ENCODE assay signal across 10 mouse cellular contexts in the genomic region with DNA sequence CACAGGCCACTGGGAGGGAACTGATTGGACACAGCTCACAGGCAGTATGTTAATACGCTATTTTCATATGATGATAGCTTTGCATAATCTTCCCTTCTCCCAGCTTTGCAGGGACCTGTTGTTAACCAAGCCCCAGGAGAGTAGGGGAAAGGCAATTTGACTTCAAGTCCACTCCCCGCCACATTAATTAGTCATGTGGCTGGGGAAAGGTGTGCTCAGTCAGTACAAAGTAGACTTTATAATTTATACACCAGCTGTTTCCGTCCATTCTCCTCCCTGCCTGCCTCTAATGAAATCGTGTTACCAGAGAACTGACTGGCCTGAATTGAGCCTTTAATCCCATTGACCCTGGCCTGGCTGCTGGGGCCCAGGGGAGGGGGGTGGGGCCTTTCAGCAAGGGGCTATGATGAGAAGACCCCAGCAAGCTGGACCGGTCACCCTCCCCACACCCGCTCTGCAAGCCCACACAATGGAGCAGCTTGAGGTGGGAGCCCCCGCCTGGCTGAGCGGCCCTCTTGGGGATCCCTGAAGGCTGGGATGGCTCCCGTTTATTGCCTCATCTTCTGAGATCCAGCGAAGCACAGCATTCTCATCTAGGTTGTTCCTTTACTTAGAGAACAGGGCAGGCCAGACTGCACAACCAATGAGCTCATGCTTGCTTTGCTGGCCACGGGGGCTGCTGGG. TPM values are rescaled to one million over a fixed set of nuclear protein-coding genes. Genes with fewer than 3 reads are reported as not detected.
DNase-seq lines count a peak whose midpoint lies in the region; ATAC-seq and TF ChIP-seq lines count a peak whose summit lies in the region.
"Had no signal": no experiment of that assay in that cellular context is flagged by ENCODE, and none has a peak within 500 bp of the region (broad histone marks: within the 10 kb centered on the region; RNA-seq: fewer than 3 reads in every experiment).

No protein-coding gene starts in this region.

- H3K4me1 ChIP-seq in forebrain, embryonic 11.5 days (replicated peaks; ENCODE audit: control insufficient read depth, insufficient read depth, low read length), result peaks cover 25% of the 10 kb centered on the region
- H3K4me1 ChIP-seq in forebrain, postnatal 0 days (ENCODE audit: insufficient read depth), result peaks cover 12% of the 10 kb centered on the region
- peaks cover 21% of the 10 kb centered on the region for H3K4me1 ChIP-seq in hindbrain, embryonic 16.5 days (ENCODE audit: control insufficient read depth, insufficient read depth, low read depth, low read length)
- H3K4me1 ChIP-seq in midbrain, embryonic 16.5 days (ENCODE audit: control insufficient read depth, insufficient read depth, low read length), result peaks cover 24% of the 10 kb centered on the region

- H3K9me3 ChIP-seq in forebrain, embryonic 11.5 days (ENCODE audit: control insufficient read depth, low read length), result no peaks in the 10 kb centered on the region; the same call in 1 of the 2 replicates
- H3K9me3 ChIP-seq in forebrain, postnatal 0 days (ENCODE audit: low read length), result no peaks in the 10 kb centered on the region
- H3K9me3 ChIP-seq in hindbrain, embryonic 16.5 days (ENCODE audit: control insufficient read depth, low read length), result no peaks in the 10 kb centered on the region
- no peaks in the 10 kb centered on the region for H3K9me3 ChIP-seq in midbrain, embryonic 16.5 days (replicated peaks; ENCODE audit: control insufficient read depth, low read length, poor library complexity, severe bottlenecking)
- H3K9me3 ChIP-seq: embryonic facial prominence, embryonic 15.5 days had no signal

- H3K27ac ChIP-seq in forebrain, embryonic 11.5 days (ENCODE audit: low read depth, low read length), result peak overlapping the region; percentile 80
- H3K27ac ChIP-seq in forebrain, postnatal 0 days (ENCODE audit: low read depth, low read length), result no peak overlapping the region
- H3K27ac ChIP-seq in hindbrain, embryonic 16.5 days (ENCODE audit: low read depth, low read length), result peak overlapping the region; percentile 9; the same call in 1 of the 2 replicates
- H3K27ac ChIP-seq in midbrain, embryonic 16.5 days (ENCODE audit: low read length), result peak overlapping the region; percentile 80
- no peak overlapping the region for H3K27ac ChIP-seq in layer of hippocampus, adult 2 months
- H3K27ac ChIP-seq: embryonic facial prominence, embryonic 15.5 days; liver, embryonic 14.5 days had no signal

- WGBS in forebrain, embryonic 11.5 days, result 7% methylated on average over 11 of the region's 11 CpGs
- WGBS in forebrain, postnatal 0 days, result 6% methylated on average over 11 of the region's 11 CpGs
- WGBS in hindbrain, embryonic 16.5 days, result 15% methylated on average over 11 of the region's 11 CpGs
- WGBS in midbrain, embryonic 16.5 days, result 6% methylated on average over 11 of the region's 11 CpGs

- peak; percentile 74 for DNase-seq in forebrain, embryonic 11.5 days (ENCODE audit: low spot score)
- no peak for DNase-seq in forebrain, postnatal 0 days
- peak; percentile 69 for DNase-seq in embryo, embryonic 11 days
- no peak for DNase-seq in layer of hippocampus, adult 2 months (ENCODE audit: low spot score in 2 of 2)
- no peak for DNase-seq in cerebellum, adult 9-10 months
- DNase-seq in layer of hippocampus, adult 9-11 months, result no peak

- H3K27me3 ChIP-seq in forebrain, embryonic 11.5 days (ENCODE audit: control insufficient read depth, insufficient read depth, low read length), result peaks cover 85% of the 10 kb centered on the region
- peaks cover 15% of the 10 kb centered on the region; the same call in 1 of the 2 replicates for H3K27me3 ChIP-seq in forebrain, postnatal 0 days (ENCODE audit: insufficient read depth, low read length)
- H3K27me3 ChIP-seq in hindbrain, embryonic 16.5 days (replicated peaks; ENCODE audit: control insufficient read depth, insufficient read depth, low read length), result 0 out of 2 replicates have a peak, but pooled peaks cover 2% of the 10 kb centered on the region
- H3K27me3 ChIP-seq in midbrain, embryonic 16.5 days (ENCODE audit: control insufficient read depth, insufficient read depth, low read depth, low read length), result no peaks in the 10 kb centered on the region
- H3K27me3 ChIP-seq: embryonic facial prominence, embryonic 15.5 days had no signal

- H3K4me2 ChIP-seq in forebrain, embryonic 11.5 days (ENCODE audit: low read depth, low read length, severe bottlenecking), result peak overlapping the region; percentile 27; the same call in 1 of the 2 replicates
- H3K4me2 ChIP-seq in forebrain, postnatal 0 days (ENCODE audit: low read depth), result no peak overlapping the region
- H3K4me2 ChIP-seq in hindbrain, embryonic 16.5 days (ENCODE audit: low read length), result no peak overlapping the region
- peak overlapping the region; percentile 20; the same call in 1 of the 2 replicates for H3K4me2 ChIP-seq in midbrain, embryonic 16.5 days (ENCODE audit: low read length)
- H3K4me2 ChIP-seq: embryonic facial prominence, embryonic 15.5 days had no signal

- H3K36me3 ChIP-seq in forebrain, embryonic 11.5 days (ENCODE audit: control insufficient read depth, insufficient read depth, low read length), result no peaks in the 10 kb centered on the region
- no peaks in the 10 kb centered on the region for H3K36me3 ChIP-seq in forebrain, postnatal 0 days (ENCODE audit: insufficient read depth)
- no peaks in the 10 kb centered on the region for H3K36me3 ChIP-seq in hindbrain, embryonic 16.5 days (ENCODE audit: control insufficient read depth, insufficient read depth, low read length)
- H3K36me3 ChIP-seq in midbrain, embryonic 16.5 days (ENCODE audit: control insufficient read depth, insufficient read depth, low read length), result no peaks in the 10 kb centered on the region
- H3K36me3 ChIP-seq: embryonic facial prominence, embryonic 15.5 days had no signal

- ATAC-seq in forebrain, embryonic 11.5 days (replicated peaks; ENCODE audit: low FRiP score), result peak; percentile 54
- ATAC-seq in forebrain, postnatal 0 days, result no peak
- ATAC-seq in hindbrain, embryonic 16.5 days, result peak; percentile 48
- ATAC-seq in midbrain, embryonic 16.5 days, result peak; percentile 61

- no peak overlapping the region for H3K9ac ChIP-seq in forebrain, embryonic 11.5 days (ENCODE audit: low read length)
- no peak overlapping the region for H3K9ac ChIP-seq in forebrain, postnatal 0 days
- H3K9ac ChIP-seq in hindbrain, embryonic 16.5 days (ENCODE audit: low read depth, low read length), result no peak overlapping the region
- 0 out of 2 replicates have a peak overlapping the region, but pooled peaks have one; percentile 20 for H3K9ac ChIP-seq in midbrain, embryonic 16.5 days (ENCODE audit: low read depth, low read length)
- H3K9ac ChIP-seq: embryonic facial prominence, embryonic 15.5 days; liver, embryonic 14.5 days had no signal

- no peak for TF ChIP-seq CTCF in forebrain, postnatal 0 days (IDR thresholded peaks at IDR 0.05; ENCODE audit: low read depth)
- no peak for TF ChIP-seq CTCF in layer of hippocampus, adult 2 months (conservative IDR thresholded peaks at IDR 0.05)

- no peak overlapping the region for H3K4me3 ChIP-seq in forebrain, embryonic 11.5 days (ENCODE audit: low read depth, low read length)
- no peak overlapping the region for H3K4me3 ChIP-seq in forebrain, postnatal 0 days (ENCODE audit: low read depth, low read length)
- H3K4me3 ChIP-seq in hindbrain, embryonic 16.5 days (ENCODE audit: low read length), result no peak overlapping the region
- H3K4me3 ChIP-seq in midbrain, embryonic 16.5 days (ENCODE audit: low read depth, low read length), result no peak overlapping the region
- H3K4me3 ChIP-seq in layer of hippocampus, adult 2 months, result no peak overlapping the region
- H3K4me3 ChIP-seq: embryonic facial prominence, embryonic 15.5 days had no signal

RNA-seq across cellular contexts. Expression of a gene that starts 21.5 kb away (rescaled TPM):
- polyA plus RNA-seq in forebrain, embryonic 11.5 days (2014; fragmentation: Nextera tagmentation; extraction: Ambion mirVana), result 114 and 145 TPM in 2 replicates
- total RNA-seq in forebrain, postnatal 0 days (2014; rRNA removed), result 59.4 and 75.5 TPM in 2 replicates
- 84.0 and 86.5 TPM in 2 replicates for polyA plus RNA-seq in forebrain, postnatal 0 days (2015; fragmentation: Nextera tagmentation; extraction: Ambion mirVana)
- polyA plus RNA-seq in hindbrain, embryonic 16.5 days (2015; fragmentation: Nextera tagmentation; extraction: Ambion mirVana), result 35.6 and 48.0 TPM in 2 replicates
- polyA plus RNA-seq in midbrain, embryonic 16.5 days (2015; fragmentation: Nextera tagmentation; extraction: Ambion mirVana), result 101 and 126 TPM in 2 replicates
- total RNA-seq in layer of hippocampus, adult 2 months (2021), result 10 to 100 TPM; 62.5 to 67.0 TPM

Comparison
In these comparisons a context has a peak if more than half of its experiments do, and no peak if none do; other contexts are left out.
1. DNase-seq: peak in forebrain, embryonic 11.5 days (single experiment) and embryo, embryonic 11 days (single experiment); none in forebrain, postnatal 0 days (single experiment), layer of hippocampus, adult 2 months (0 of 2), cerebellum, adult 9-10 months (single experiment) and layer of hippocampus, adult 9-11 months (single experiment).
2. H3K27ac ChIP-seq: peak in forebrain, embryonic 11.5 days (single experiment), hindbrain, embryonic 16.5 days (single experiment) and midbrain, embryonic 16.5 days (single experiment); none in forebrain, postnatal 0 days (single experiment) and layer of hippocampus, adult 2 months (single experiment).
3. H3K4me2 ChIP-seq: peak in forebrain, embryonic 11.5 days (single experiment) and midbrain, embryonic 16.5 days (single experiment); none in forebrain, postnatal 0 days (single experiment) and hindbrain, embryonic 16.5 days (single experiment).